Mouse (Mus musculus) C2C12 (cell line): ENCODE measurements around the gene Ptpn3.

Experiments
- CEBPB ChIP-seq: IDR thresholded peaks from one replicate; pipeline ENCODE4 v1.6.1; 2011; ENCODE audit warnings: low read depth, mild to moderate bottlenecking, control low read depth, moderate library complexity
- CTCF ChIP-seq: IDR thresholded peaks from one replicate; pipeline ENCODE4 v1.5.1; 2011; ENCODE audit not compliant: control insufficient read depth, insufficient read depth, insufficient read length
- MAX ChIP-seq: IDR thresholded peaks from one replicate; pipeline ENCODE4 v1.6.1; 2011; ENCODE audit warnings: mild to moderate bottlenecking, control low read depth
- MYOD1 ChIP-seq: IDR thresholded peaks from one replicate; pipeline ENCODE4 v1.6.1; 2011; ENCODE audit warnings: low read depth; ENCODE audit not compliant: control insufficient read depth, insufficient read length
- MYOG ChIP-seq: IDR thresholded peaks from one replicate; pipeline ENCODE4 v1.6.1; 2011; ENCODE audit not compliant: control insufficient read depth, insufficient read length; ENCODE audit errors: extremely low read depth
- USF1 ChIP-seq: IDR thresholded peaks from one replicate; pipeline ENCODE4 v1.6.1; 2011; ENCODE audit warnings: low read depth, mild to moderate bottlenecking, control low read depth, moderate library complexity

- TF ChIP-seq CTCF (no peak), MYOG (no peak), MYOD1 (no peak), USF1 (no peak), CEBPB (no peak), MAX (no peak)
Measured at GRCm38 (mm10) chr4:57202132-57202531, 99.5 kb downstream of the Ptpn3 start.
